Mouse (Mus musculus): ENCODE measurements at regions not wholly inside any gene's neighbourhood (a gene's known extent, or its start where the extent isn't known, plus 50 kb on each side); places are given as distances from the start of the nearest gene placed in this dataset.

- Histone ChIP-seq H3K36me3 (ENCODE audit: control insufficient read depth, insufficient read depth, low read length, poor library complexity, severe bottlenecking) (no peaks in the 10 kb centered on the region), H3K9ac (ENCODE audit: insufficient read depth, low read depth, low read length, poor library complexity, severe bottlenecking) (no peak overlapping the region), H3K4me1 (ENCODE audit: control insufficient read depth in 2 of 2, insufficient read depth in 2 of 2, low read length in 2 of 2, poor library complexity in 1 of 2) (no peaks in the 10 kb centered on the region), H3K4me3 (ENCODE audit: insufficient read depth in 1 of 2, low read depth in 1 of 2, low read length in 2 of 2, poor library complexity in 1 of 2, severe bottlenecking in 1 of 2) (no peak overlapping the region), H3K9me3 (ENCODE audit: control insufficient read depth, insufficient read depth, low read depth, low read length) (no peaks in the 10 kb centered on the region), H3K27ac (ENCODE audit: insufficient read depth, low read depth, low read length, poor library complexity, severe bottlenecking) (no peak overlapping the region)
- in situ Hi-C loops (cut with MboI; ENCODE audit: low sequenced_read_pairs in 2 of 2, unreplicated experiment in 2 of 2) = no loop called here
- DNase-seq (ENCODE audit: low read depth, low spot score) = no peak
- TF ChIP-seq CHD2 (IDR thresholded peaks at IDR 0.05; ENCODE audit: low read depth, low read length) (no peak), MAFK (IDR thresholded peaks at IDR 0.05; ENCODE audit: insufficient read depth, low read depth, low read length) (no peak), HCFC1 (IDR thresholded peaks at IDR 0.05; ENCODE audit: borderline replicate concordance, insufficient read depth, low read length) (no peak), ZNF384 (IDR thresholded peaks at IDR 0.05; ENCODE audit: low read depth, low read length) (peak; percentile 87), ZC3H11A (IDR thresholded peaks at IDR 0.05; ENCODE audit: borderline replicate concordance, low read depth, low read length) (no peak)
Observed at GRCm38 (mm10) chr14:53910871-53911270, 343.0 kb downstream of the Dad1 start.

GRCm38 (mm10) chr14:53904578-53904977 is 349.3 kb downstream of the Dad1 start:
- no peak overlapping the region for H3K27ac ChIP-seq (ENCODE audit: insufficient read depth, low read depth, low read length, poor library complexity, severe bottlenecking)
- in situ Hi-C loops (cut with MboI; ENCODE audit: low sequenced_read_pairs in 2 of 2, unreplicated experiment in 2 of 2) = no loop called here

GRCm38 (mm10) chr14:53901103-53901502 is 352.8 kb downstream of the Dad1 start:
- DNase-seq (ENCODE audit: low read depth, low spot score) = no peak
- Histone ChIP-seq H3K9ac (ENCODE audit: insufficient read depth, low read depth, low read length, poor library complexity, severe bottlenecking) (no peak overlapping the region), H3K4me3 (ENCODE audit: insufficient read depth in 1 of 2, low read depth in 1 of 2, low read length in 2 of 2, poor library complexity in 1 of 2, severe bottlenecking in 1 of 2) (no peak overlapping the region), H3K36me3 (ENCODE audit: control insufficient read depth, insufficient read depth, low read length, poor library complexity, severe bottlenecking) (no peaks in the 10 kb centered on the region), H3K4me1 (ENCODE audit: control insufficient read depth in 2 of 2, insufficient read depth in 2 of 2, low read length in 2 of 2, poor library complexity in 1 of 2) (no peaks in the 10 kb centered on the region), H3K27ac (ENCODE audit: insufficient read depth, low read depth, low read length, poor library complexity, severe bottlenecking) (no peak overlapping the region), H3K9me3 (ENCODE audit: control insufficient read depth, insufficient read depth, low read depth, low read length) (no peaks in the 10 kb centered on the region)
- in situ Hi-C loops (cut with MboI; ENCODE audit: low sequenced_read_pairs in 2 of 2, unreplicated experiment in 2 of 2) = no loop called here
- no peak for TF ChIP-seq ZC3H11A (IDR thresholded peaks at IDR 0.05; ENCODE audit: borderline replicate concordance, low read depth, low read length)
- no peak for TF ChIP-seq ZNF384 (IDR thresholded peaks at IDR 0.05; ENCODE audit: low read depth, low read length)
- TF ChIP-seq CHD2 (IDR thresholded peaks at IDR 0.05; ENCODE audit: low read depth, low read length) = no peak
- TF ChIP-seq MAFK (IDR thresholded peaks at IDR 0.05; ENCODE audit: insufficient read depth, low read depth, low read length) = no peak
- no peak for TF ChIP-seq HCFC1 (IDR thresholded peaks at IDR 0.05; ENCODE audit: borderline replicate concordance, insufficient read depth, low read length)

More at GRCm38 (mm10) chr14:53904578-53904977, 349.3 kb downstream of the Dad1 start:
- Histone ChIP-seq H3K9ac (ENCODE audit: insufficient read depth, low read depth, low read length, poor library complexity, severe bottlenecking) (no peak overlapping the region), H3K4me1 (ENCODE audit: control insufficient read depth in 2 of 2, insufficient read depth in 2 of 2, low read length in 2 of 2, poor library complexity in 1 of 2) (no peaks in the 10 kb centered on the region), H3K36me3 (ENCODE audit: control insufficient read depth, insufficient read depth, low read length, poor library complexity, severe bottlenecking) (no peaks in the 10 kb centered on the region), H3K9me3 (ENCODE audit: control insufficient read depth, insufficient read depth, low read depth, low read length) (no peaks in the 10 kb centered on the region), H3K4me3 (ENCODE audit: insufficient read depth in 1 of 2, low read depth in 1 of 2, low read length in 2 of 2, poor library complexity in 1 of 2, severe bottlenecking in 1 of 2) (no peak overlapping the region)
- TF ChIP-seq CHD2 (IDR thresholded peaks at IDR 0.05; ENCODE audit: low read depth, low read length) (no peak), MAFK (IDR thresholded peaks at IDR 0.05; ENCODE audit: insufficient read depth, low read depth, low read length) (no peak), HCFC1 (IDR thresholded peaks at IDR 0.05; ENCODE audit: borderline replicate concordance, insufficient read depth, low read length) (no peak), ZNF384 (IDR thresholded peaks at IDR 0.05; ENCODE audit: low read depth, low read length) (no peak), ZC3H11A (IDR thresholded peaks at IDR 0.05; ENCODE audit: borderline replicate concordance, low read depth, low read length) (no peak)
- no peak for DNase-seq (ENCODE audit: low read depth, low spot score)

- Histone ChIP-seq H3K27ac (ENCODE audit: insufficient read depth, low read depth, low read length, poor library complexity, severe bottlenecking) (no peak overlapping the region), H3K9ac (ENCODE audit: insufficient read depth, low read depth, low read length, poor library complexity, severe bottlenecking) (no peak overlapping the region), H3K9me3 (ENCODE audit: control insufficient read depth, insufficient read depth, low read depth, low read length) (no peaks in the 10 kb centered on the region), H3K4me3 (ENCODE audit: insufficient read depth in 1 of 2, low read depth in 1 of 2, low read length in 2 of 2, poor library complexity in 1 of 2, severe bottlenecking in 1 of 2) (no peak overlapping the region), H3K36me3 (ENCODE audit: control insufficient read depth, insufficient read depth, low read length, poor library complexity, severe bottlenecking) (no peaks in the 10 kb centered on the region), H3K4me1 (ENCODE audit: control insufficient read depth in 2 of 2, insufficient read depth in 2 of 2, low read length in 2 of 2, poor library complexity in 1 of 2) (no peaks in the 10 kb centered on the region)
- in situ Hi-C loops (cut with MboI; ENCODE audit: low sequenced_read_pairs in 2 of 2, unreplicated experiment in 2 of 2) = loop anchor here (25.0 kb wide), 2 partner anchors 281 to 631 kb away; partner anchors contain the start of gene Prmt5 (in 1 of the 2)
- DNase-seq (ENCODE audit: low read depth, low spot score) = no peak
- TF ChIP-seq CHD2 (IDR thresholded peaks at IDR 0.05; ENCODE audit: low read depth, low read length) (no peak), HCFC1 (IDR thresholded peaks at IDR 0.05; ENCODE audit: borderline replicate concordance, insufficient read depth, low read length) (no peak), ZC3H11A (IDR thresholded peaks at IDR 0.05; ENCODE audit: borderline replicate concordance, low read depth, low read length) (no peak), ZNF384 (IDR thresholded peaks at IDR 0.05; ENCODE audit: low read depth, low read length) (no peak), MAFK (IDR thresholded peaks at IDR 0.05; ENCODE audit: insufficient read depth, low read depth, low read length) (no peak)
Observed at GRCm38 (mm10) chr14:53881304-53881703, 372.6 kb downstream of the Dad1 start.

- DNase-seq (ENCODE audit: low read depth, low spot score) = no peak
- no peaks in the 10 kb centered on the region for H3K36me3 ChIP-seq (ENCODE audit: control insufficient read depth, insufficient read depth, low read length, poor library complexity, severe bottlenecking)
- in situ Hi-C loops (cut with MboI; ENCODE audit: low sequenced_read_pairs in 2 of 2, unreplicated experiment in 2 of 2) = loop anchor here (25.0 kb wide), 2 partner anchors 286 to 636 kb away; partner anchors contain the start of gene Prmt5 (in 1 of the 2)
Observed at GRCm38 (mm10) chr14:53876581-53876980, 377.3 kb downstream of the Dad1 start.

More at GRCm38 (mm10) chr14:53876581-53876980, 377.3 kb downstream of the Dad1 start:
- no peak for TF ChIP-seq ZNF384 (IDR thresholded peaks at IDR 0.05; ENCODE audit: low read depth, low read length)
- Histone ChIP-seq H3K9ac (ENCODE audit: insufficient read depth, low read depth, low read length, poor library complexity, severe bottlenecking) (no peak overlapping the region), H3K27ac (ENCODE audit: insufficient read depth, low read depth, low read length, poor library complexity, severe bottlenecking) (no peak overlapping the region), H3K9me3 (ENCODE audit: control insufficient read depth, insufficient read depth, low read depth, low read length) (no peaks in the 10 kb centered on the region), H3K4me3 (ENCODE audit: insufficient read depth in 1 of 2, low read depth in 1 of 2, low read length in 2 of 2, poor library complexity in 1 of 2, severe bottlenecking in 1 of 2) (no peak overlapping the region), H3K4me1 (ENCODE audit: control insufficient read depth in 2 of 2, insufficient read depth in 2 of 2, low read length in 2 of 2, poor library complexity in 1 of 2) (no peaks in the 10 kb centered on the region)

Data from ES-E14 (cell line).